Mouse (Mus musculus) thymus, postnatal 14 days (tissue): Measurements from ENCODE around the gene Agap2.

Source experiments
- DNase-seq: peaks from one replicate; pipeline ENCODE4 v3.0.0; 2021

The Agap2 gene

DNA sequence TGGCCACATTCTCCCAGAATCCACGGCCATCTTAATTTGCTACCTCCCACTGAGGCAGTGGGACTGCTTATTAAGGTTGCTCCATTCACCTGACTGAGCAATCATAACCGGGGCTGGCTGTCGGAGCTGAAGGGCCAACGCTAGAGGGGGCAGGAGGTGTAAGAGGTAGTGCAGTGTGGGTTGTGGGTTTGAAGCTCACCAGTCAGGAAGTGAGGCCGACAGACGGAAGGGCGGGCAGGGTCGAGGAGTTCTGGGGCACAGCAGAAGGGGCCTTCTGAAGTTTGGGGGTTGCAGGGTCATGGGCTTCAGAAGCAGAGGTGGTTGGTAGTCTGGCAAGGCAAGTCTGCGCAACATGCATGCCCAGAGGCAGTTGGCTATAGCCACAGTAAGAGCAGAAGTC, at the start of gene Agap2:
Agap2 (plus strand) TSS at position 205 of the 400 bp plus-strand sequence.
- peak; percentile 92 for DNase-seq

DNA sequence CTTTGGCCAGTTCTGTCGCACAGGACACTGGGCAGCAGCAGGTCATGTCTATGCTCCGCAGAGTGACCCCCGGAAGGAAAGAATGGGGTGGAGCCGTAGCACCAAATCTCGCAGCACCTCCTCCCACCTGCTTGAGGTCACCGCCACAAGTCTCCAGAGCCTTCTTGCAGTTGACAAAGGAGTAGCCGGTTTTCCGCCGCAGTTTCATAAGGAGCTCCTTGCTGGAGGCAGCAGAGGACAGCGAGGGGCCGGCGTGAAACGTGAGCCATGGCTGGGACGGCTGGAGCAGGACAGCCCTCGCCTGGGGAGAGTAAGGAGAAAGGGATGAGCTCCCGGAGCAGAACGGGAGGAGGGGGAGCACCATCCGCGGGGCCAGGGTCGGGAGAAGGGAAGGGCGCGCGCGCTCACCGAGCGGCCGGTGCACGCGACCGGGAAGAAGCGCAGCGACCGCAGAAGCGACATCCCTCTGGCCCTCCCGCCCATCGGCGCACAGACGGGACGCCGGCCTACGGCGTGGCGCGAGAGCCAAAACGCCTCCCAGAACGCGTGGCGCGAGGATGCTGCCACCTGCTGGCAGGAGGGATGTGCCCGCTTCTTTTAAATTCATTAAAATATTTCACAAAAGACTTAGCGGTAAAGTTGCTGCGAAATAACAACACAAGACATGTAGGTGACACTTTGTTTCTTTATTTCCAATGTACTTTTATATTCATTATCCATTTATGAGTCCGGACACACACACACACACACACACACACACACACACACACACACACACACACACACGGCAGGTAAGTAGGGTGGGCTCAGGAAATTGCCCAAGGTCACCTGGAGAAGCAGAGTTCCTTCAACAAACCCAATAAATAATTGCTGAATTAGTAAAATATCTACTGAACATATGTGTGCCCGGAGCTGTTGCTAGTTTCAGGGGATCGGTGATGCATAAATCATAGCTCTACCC, 44.5 kb upstream of the Agap2 start, which contains the start of gene Tsfm:
Tsfm (minus strand) TSS at position 505 of the 961 bp plus-strand sequence.
- peak; percentile 94 for DNase-seq

DNA sequence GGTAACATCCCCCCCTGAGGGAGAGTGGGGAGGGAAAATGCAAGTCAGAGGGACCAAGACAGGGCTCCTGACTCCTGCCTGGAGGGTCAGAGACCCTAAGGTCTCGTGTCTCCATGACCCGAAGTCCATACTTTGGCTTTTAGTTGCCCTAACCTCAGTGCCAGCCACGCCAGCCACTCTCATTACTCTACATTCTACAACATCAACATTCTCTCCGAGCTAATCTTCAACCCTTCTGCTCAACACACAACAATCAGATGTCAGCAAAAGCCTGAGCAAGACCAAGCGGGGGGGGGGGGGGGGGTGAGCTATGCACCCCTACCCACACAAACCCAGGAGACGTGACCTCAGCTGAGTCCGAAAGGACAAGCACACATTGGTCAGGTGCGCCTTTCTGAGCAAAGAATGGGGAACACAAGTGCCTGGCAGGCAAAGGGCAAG, 41.8 kb upstream of the Agap2 start:
- no peak for DNase-seq

DNA sequence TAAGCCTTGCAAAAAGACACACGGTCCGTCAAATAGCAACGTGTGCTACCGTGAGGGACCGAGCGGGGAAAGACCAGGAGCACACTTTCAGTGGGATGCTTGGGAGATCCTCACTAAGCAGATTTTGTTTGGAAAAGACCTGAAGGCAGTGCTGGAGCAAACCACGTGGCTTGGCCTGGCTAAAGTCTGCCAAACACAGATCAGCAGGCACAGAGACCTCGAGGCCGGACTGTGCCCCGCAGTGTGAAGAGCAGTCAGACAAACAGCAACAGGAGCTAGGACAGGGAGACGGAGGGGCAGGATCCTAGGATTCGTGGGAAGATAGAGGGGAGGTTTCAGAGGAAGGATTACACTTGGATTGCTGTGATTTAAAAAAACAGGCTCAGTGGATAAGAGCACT, 38.8 kb upstream of the Agap2 start:
- DNase-seq: no peak

DNA sequence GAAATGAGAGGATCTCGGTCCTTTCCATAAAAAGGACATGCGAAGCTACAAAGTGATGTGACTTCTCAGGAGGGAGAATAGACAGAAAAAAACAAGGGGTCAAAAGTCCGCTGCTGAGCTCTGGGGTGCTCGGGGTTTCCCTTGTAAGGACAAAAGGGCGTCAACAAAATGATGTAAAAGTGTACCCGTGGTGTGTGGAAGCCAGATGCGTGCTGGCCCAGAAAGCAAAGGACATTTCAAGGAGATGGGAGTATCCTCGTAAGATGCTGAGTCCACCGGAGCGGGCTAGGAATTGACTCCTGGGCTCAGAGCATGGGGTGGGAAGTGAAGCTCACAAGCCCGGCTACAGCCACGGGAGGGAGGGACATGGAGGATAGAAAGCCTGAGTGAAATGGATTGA, 37.4 kb upstream of the Agap2 start:
- no peak for DNase-seq

DNA sequence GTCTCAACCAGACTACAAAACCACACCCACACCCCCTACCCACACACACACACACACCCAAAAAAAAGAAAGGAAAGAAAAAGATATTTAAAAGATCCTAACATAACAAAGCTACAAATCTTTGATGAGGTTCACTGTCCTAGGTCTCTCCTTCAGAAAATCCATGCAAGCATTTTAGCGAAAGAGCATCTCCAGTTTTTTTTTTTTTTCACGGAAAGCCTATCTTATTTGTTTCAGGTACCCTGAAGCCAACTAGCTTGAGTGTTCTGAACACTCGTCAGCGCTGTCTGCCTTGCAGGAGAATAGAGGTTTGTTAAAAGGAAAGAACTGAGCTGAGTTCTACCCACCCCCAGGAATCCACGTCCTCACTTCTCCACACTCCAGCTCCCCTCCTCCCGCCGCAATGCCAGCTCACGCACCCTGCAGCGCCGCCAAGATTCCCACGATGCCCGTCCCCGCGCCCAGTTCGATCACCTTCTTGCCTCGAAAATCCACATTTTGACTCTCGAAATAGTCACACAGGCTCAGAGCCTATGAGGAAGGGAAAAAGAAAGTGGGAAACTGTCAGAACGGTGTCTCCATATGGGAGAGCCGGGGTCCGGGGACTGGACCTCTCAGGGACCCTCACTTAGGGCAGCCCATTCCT, 34.4 kb upstream of the Agap2 start:
- DNase-seq: no peak

DNA sequence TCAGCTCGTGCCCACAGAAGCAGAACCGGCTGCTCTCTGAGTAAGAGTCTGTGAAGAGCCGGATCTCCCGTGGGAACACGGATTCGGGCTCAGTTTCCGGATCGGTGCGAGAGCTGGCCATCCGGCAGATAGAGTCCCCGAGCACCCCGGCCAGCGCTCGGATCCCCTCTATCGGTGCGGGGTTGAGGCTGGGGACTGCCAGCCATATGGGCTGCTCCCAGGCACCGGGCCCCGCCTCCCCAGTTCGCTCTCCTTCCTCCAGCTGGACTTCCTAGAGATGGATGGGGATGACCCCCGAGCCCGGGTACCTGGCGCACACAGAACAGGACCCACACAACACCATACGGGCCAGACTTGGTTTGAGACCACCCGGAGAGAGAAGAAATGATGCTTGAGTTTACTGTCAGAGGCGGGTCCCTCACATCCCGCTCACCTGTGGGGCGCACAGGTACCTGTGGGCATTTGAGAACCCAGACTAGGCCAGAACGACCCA, 33.8 kb upstream of the Agap2 start, which contains the start of the genes Mettl1 and Eef1akmt3:
Mettl1 (plus strand) TSS at position 141 of the 493 bp plus-strand sequence.
Eef1akmt3 (minus strand) TSS at position 240 of the 493 bp plus-strand sequence.
- DNase-seq: peak; percentile 34

DNA sequence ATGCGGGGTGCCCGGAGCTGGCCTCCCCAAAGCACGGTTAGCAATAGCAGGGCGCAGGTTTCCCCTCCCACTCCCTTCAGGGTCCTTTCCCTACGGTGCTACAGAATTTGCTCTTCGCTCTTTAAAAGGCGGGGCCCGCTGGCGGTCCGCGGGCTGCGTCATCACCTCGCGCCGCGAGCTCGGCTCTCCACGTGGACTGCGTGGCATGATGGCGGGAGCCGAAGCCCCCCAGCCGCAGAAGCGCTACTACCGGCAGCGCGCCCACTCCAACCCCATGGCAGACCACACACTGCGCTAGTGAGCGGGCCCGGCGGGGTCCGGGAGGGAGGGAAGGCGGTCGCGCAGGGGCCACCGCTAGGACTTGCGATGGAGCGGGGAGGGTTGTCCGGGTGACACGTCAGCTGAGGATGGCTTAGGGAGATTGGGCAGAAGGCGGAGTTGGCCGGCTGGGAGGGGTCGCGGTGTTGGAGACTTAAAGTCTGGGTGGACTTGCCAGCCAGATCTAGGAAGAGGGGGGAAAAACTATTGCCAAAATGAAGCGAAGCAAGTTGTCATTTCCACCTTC, 33.2 kb upstream of the Agap2 start:
- peak; percentile 81 for DNase-seq

DNA sequence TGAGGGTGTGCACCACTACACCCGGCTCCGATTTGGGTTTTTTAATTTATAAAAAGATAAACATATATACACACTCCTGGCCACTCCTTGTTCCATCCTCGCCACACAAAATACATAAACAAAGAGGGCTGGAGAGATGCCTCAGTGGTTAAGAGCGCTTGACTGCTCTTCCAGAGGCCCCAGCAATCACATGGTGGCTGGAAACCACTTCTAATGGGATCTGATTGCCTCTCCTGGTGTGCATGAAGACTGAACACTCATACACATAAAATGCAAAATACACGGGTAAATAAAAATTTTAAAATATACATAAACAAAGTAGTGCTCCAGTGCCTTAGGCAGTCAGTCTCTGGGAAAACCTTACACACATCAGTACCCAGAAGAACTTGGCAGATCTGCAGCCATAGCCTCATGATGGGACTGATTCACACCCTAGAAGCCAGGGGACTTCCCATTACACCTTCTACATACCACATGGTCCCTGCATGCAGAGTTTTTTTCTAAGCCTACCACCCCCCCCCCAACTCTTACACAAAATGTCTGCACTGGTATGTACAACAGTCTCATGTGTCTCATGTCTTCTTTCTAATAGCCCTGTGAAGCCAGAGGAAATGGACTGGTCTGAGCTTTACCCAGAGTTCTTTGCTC, 32.5 kb upstream of the Agap2 start:
- no peak for DNase-seq

DNA sequence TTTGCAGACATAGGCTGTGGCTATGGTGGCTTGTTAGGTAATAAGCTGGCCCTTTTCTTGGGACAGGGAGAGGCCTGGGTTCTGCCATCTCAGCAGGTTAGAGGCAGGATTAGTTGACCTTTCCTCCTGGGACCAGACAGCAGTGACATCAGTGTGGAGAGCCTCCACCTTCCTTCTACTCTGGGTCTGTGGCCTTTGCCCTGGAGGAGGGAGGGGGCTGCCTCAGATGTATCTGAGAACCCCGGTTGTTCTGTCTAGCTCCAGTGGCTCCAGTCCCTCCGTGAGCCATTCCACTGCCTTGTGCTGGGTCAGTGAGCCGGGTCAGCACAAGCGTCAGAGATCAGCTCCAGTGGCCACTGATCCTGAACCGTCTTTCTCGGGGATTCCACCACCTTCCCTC, 31.9 kb upstream of the Agap2 start:
- no peak for DNase-seq

DNA sequence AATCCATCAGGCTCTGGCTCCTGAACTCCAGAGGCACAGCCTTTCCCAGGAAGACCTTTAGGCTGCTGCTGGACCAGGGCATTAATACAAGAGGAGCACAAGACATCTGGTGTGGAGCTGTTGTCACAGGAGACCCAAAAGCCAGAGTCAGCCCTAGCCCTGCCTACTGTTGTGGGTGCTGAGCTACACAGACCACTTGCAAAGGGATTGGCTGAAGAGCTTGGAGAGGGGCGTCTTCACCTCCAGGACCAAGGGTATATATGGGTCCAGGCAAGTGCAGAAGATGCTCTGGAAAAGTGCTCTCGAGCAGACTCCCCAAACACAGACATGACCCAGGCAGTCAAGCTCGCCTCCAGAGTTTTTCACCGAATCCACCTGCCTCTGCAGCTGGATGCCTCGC, 27.1 kb upstream of the Agap2 start, which contains the start of gene Cyp27b1:
Cyp27b1 (plus strand) TSS at position 297 of the 400 bp plus-strand sequence.
- no peak for DNase-seq

DNA sequence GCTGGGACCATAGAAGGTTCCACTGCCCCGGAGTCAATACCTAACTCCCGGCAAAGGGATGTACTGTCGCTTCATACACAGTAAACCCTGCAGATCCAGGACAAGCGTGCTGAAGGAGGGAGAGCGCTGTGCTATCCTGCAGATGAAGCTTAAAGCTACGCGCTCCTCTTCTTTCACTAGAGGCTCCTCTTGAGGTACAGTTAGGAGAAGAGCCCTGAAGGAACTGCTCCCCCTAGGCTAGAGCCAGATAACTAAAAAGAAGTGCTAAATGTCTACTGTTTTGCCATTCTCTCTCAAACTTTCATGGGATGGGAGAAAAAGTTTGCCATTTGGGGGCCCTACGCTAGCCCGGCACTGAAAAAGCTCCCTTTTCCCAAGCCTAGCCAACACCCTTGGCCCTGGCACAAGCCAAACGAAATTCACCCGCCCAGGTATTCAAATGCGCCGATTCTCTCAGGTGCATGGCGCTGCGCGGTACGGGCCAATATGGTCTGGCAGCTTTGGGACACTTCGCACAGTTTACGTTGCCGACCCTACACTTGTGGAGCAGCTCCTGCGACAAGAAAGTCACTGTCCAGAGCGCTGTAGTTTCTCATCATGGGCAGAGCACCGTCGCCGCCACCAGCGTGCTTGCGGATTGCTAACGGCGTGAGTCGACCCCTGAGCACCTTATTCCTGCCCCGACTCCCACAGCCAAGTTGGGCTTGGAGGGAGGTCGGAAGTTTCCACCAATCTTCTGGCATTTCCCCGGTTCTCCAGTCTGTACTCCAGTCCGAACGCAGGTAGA, 26.3 kb upstream of the Agap2 start:
- DNase-seq: no peak

DNA sequence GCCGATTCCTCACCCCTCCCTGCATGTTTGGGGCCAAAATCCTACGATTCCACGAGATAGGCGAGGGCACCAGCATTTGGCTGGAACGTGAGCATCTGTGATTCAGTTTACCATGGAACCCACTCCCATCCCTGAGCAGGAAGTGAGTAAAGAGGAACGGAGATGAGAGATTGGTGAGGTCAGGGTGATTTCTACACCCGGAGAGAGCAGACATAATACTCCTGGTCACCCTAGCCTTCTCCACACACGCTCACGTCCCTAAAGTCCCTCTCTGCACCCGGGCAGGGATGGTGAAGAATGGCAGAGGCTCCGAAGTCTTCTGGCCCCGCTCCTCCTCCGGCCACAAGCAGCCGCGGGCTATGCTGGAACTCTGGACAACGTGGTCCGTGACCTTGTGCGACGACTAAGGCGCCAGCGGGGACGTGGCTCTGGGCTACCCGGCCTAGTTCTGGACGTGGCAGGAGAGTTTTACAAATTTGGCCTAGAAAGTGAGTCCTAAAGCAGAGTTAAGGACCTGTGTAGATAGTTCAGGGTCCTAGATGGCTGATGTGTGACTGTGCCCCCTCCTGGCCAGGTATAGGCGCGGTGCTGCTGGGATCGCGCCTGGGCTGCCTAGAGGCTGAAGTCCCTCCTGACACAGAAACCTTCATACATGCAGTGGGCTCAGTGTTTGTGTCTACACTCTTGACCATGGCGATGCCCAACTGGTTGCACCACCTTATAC, 25.5 kb upstream of the Agap2 start:
- DNase-seq: peak; percentile 37

DNA sequence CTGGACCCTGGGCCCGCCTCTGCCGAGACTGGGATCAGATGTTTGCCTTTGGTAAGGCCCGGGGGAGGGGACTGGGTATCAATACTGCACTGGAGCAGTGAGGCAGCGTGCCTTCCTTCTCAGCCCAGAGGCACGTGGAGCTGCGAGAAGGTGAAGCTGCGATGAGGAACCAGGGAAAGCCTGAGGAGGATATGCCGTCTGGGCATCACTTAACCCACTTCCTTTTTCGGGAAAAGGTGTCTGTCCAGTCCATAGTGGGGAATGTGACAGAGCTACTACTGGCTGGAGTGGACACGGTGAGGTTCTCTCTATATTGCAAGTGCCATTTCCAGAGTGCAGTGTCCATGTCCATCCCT, 25.0 kb upstream of the Agap2 start:
- no peak for DNase-seq

DNA sequence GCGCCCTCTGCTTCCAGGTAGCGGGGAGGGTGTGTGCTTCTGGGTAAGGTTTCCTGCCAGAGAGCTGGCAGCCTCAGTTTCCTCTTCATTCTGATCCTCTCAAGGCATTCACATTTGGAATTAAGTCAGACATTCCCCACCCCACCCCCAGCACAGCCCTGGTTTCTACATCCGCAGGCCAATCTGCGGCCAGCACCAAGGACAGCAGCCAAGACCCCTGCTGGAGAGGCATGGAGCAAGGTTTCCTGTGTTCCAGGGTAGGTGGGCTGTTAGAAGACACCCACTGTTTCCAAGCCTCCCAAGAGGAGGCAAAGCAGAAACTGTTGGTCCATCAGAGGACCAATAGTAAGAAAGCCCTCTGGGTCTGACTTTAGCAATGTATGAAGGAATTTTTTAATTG, 20.4 kb upstream of the Agap2 start:
- no peak for DNase-seq

DNA sequence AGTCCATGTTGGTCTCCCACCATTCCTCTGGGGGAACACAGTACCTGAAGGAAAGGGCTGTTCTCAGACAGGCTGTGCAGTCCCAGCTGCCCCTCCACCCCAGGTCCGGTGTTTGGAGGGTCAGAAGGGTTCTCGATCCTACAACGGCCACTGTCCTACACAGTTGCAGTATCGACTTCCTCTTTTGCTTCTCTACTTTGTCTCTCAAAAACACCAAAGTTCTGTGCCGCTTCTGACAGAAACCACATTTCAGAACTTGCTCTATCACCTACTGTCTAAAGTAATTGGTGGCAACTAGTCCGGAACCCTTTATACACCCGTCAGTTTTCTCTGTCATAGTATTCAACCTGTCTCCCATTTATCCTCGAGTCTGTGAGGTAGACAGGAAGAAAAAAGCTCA, 19.7 kb upstream of the Agap2 start:
- no peak for DNase-seq

DNA sequence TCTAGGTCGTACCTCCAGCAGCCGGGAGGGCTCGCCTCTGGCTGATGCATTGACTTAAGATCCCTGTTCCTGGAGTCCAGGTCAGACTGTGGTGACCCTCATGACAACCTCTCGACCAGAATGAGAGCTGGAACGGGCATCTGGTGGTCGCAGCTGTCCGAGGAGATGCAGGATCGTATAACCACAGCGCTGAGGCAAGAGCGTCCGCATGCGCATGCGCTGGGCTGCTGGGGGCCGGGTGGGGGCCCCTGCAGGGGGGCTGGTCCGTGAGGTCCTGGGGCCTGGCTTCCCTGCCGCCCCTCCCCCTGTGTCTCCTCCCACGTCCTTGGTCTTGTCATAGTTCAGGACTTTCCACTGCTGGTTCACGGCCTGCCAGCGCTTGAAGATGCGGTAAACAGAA, 18.6 kb upstream of the Agap2 start:
- DNase-seq: no peak

DNA sequence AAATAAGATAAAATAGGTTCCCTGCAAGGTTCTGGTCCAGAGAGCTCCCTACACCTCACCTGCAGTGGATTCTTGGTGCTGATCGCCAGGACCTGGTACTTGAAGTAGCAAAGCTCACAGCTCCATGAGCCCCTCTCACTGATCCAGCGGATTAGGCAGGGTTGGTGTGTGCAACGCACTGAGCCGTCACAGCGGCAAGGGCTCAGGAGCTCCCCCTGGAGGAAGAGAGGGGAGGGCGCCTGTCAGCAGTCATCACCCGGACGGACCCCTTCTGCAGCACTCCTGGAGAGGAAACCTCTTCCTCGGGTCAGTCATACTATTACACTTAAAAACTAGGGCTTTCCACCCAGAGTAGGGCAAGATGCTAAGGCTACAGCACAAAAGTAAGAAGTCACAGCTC, 16.9 kb upstream of the Agap2 start:
- peak; percentile 88 for DNase-seq

DNA sequence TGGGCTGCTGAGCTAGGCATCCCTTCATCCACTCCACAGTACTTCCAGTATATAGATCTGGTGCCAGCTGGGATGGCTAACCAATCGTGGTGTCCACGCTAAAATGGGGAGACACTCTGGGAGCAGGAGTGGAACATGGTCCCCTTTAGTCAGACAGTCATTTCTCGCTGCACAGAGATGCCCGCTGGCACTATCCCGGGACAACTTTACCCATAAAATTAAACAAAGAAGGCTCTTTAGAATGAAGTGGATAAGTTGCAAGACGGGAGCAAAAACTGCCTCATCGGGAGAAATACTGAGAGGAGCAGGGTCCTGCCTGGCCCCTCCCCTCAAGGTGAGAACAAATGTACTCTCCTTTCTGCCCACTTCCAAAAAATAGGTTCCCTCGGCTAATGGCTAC, 16.4 kb upstream of the Agap2 start:
- no peak for DNase-seq

DNA sequence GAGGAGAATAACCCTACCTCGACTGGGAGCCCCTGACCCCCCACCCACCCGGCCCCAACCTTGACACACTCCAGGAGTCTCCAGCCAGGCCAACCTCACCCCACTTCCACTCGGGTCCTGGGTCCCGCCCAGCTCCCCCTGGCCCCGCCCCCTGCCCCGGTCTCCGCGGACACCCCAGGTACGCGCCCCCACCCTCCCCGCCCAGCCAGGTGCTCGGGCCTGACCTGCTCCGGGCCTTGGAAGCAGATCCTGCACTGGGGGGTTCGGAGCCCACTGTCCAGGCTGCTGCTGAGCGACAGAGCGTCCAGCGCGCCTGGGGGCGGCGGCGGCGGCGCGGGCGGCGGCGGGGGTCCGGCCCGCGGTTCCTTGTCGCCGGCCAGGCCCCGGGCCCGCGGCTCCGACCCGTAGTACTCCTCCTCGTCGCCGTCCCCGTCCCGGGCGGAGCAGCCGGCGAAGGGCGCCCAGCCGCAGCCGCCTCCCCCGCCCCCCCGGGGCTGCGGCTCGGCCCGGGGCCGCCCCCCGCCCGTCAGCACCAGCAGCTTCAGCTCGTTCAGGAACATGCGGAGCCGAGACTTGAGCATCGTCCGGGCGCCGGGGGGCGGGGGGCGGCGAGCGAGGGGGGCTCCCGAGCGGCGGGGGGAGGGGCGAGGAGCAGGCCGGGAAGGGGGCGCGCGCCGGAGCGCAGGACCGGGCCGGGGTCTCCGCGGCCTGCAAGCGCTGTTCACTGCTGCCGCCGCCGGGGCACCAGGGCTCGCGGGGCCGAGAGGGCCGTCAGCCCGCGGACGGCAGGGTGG, 15.7 kb upstream of the Agap2 start:
- DNase-seq: peak; percentile 46
